Mouse (Mus musculus): ENCODE measurements around the gene Gm9. TPM values are rescaled to one million over a fixed set of nuclear protein-coding genes. Genes with fewer than 3 reads are reported as not detected.
"Not testable (repeated sequence)": the region's sequence is repeated elsewhere in the genome, so short reads cannot be mapped to it uniquely, and the experiment has no call there.

Gene Gm9
- not detected in 2 replicates for polyA plus RNA-seq (2012; rRNA removed)

GRCm38 (mm10) chrX:37210941-37211340, at the start of gene Gm9:
Gene Gm9, minus strand, starts transcription at chrX:37211041.
- no peaks in the 10 kb centered on the region for H3K4me1 ChIP-seq (ENCODE audit: control insufficient read depth, insufficient read depth, insufficient read length, low read length)
- H3K4me3 ChIP-seq (ENCODE audit: low read depth, low read length) = no peak within 1 kb of the TSS
- TF ChIP-seq POLR2A (IDR thresholded peaks at IDR 0.05; ENCODE audit: low read depth, low read length) = no peak
- TF ChIP-seq CTCF (IDR thresholded peaks at IDR 0.05; ENCODE audit: extremely low read depth, insufficient read length, insufficient replicate concordance, low read depth, low read length) = no peak
- WGBS = 88% methylated on average over 10 of the region's 10 CpGs
- no peaks in the 10 kb centered on the region for H3K27me3 ChIP-seq (ENCODE audit: control insufficient read depth, insufficient read depth, low read length)
- no peak within 1 kb of the TSS for H3K27ac ChIP-seq (ENCODE audit: insufficient read depth, low read depth, low read length)
- no peaks in the 10 kb centered on the region for H3K36me3 ChIP-seq (ENCODE audit: control insufficient read depth, insufficient read depth, low read length)

DNA sequence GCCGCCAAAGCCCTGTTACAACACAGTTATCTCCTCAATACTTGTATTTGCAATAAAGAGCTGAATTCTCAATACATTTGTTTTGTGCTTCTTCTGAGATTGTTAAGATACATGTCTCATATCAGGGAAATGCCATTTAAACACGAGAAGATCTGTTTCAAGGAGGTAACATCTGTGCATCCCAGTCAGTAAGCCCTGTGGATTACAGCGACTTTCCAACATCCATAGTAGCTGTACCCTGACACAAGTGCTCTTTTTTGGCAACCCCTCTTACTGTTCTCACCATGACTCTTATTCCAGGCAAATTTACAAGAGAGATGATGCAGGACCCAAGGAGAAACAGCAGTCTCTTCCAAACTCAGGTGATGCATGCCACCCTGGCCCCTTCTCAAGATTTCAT, 38.8 kb upstream of the Gm9 start, which contains the start of gene Rhox3a:
TSS of gene Rhox3a (plus strand) at position 301 of the 400 bp plus-strand sequence.
- H3K27ac ChIP-seq (ENCODE audit: insufficient read depth, low read depth, low read length); H3K36me3 ChIP-seq (ENCODE audit: control insufficient read depth, insufficient read depth, low read length); H3K4me1 ChIP-seq (ENCODE audit: control insufficient read depth, insufficient read depth, insufficient read length, low read length); H3K4me3 ChIP-seq (ENCODE audit: low read depth, low read length); H3K27me3 ChIP-seq (ENCODE audit: control insufficient read depth, insufficient read depth, low read length): not testable (repeated sequence)
- WGBS = 83% methylated on average over 1 of the region's 3 CpGs

DNA sequence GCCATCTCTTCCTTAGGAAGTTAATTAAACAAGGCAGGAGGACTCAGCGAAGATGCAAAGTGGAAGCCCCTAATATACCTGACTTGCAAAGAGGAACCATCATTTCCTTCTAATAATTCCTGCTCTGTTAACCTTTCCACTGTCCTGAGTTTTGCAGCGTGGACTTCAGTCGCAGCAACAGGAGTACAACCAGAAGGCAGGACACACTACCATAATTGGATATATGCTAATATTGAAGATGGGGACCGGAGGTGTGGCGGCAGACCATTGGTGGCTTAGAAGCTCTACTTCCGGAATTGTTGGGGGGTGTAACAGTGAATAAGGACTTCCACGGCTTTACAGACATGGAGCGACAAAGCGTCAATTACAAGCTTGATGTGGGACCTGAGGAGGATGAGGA, 33.8 kb upstream of the Gm9 start, which contains the start of gene Rhox2a:
TSS of gene Rhox2a (plus strand) at position 301 of the 400 bp plus-strand sequence.
- not testable (repeated sequence) for H3K27ac ChIP-seq (ENCODE audit: insufficient read depth, low read depth, low read length); H3K4me1 ChIP-seq (ENCODE audit: control insufficient read depth, insufficient read depth, insufficient read length, low read length); H3K27me3 ChIP-seq (ENCODE audit: control insufficient read depth, insufficient read depth, low read length); H3K4me3 ChIP-seq (ENCODE audit: low read depth, low read length); H3K36me3 ChIP-seq (ENCODE audit: control insufficient read depth, insufficient read depth, low read length)
- WGBS = 100% methylated on average over 2 of the region's 9 CpGs

DNA sequence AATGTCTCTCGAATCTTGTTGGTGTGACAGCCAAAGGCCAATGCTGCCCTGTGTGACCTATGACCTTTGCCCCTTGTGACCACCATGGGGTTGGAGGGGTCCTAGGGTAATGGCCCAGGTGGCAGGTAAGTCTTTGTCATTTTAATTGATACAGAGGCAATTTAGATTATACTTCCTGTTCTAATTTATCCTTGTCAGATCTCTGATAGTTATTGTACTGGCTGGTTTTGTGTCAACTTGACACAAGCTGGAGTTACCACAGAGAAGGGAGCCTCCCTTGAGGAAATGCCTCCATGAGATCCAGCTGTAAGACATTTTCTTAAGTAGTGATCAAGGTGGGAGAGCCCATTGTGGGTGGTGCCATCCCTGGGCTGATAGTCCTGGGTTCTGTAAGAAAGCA, 11.3 kb upstream of the Gm9 start, which contains the start of gene Rhox1:
TSS of gene Rhox1 (minus strand) at position 101 of the 400 bp plus-strand sequence.
- H3K4me3 ChIP-seq (ENCODE audit: low read depth, low read length); H3K36me3 ChIP-seq (ENCODE audit: control insufficient read depth, insufficient read depth, low read length); H3K27me3 ChIP-seq (ENCODE audit: control insufficient read depth, insufficient read depth, low read length); H3K4me1 ChIP-seq (ENCODE audit: control insufficient read depth, insufficient read depth, insufficient read length, low read length); H3K27ac ChIP-seq (ENCODE audit: insufficient read depth, low read depth, low read length): not testable (repeated sequence)
- WGBS = 61% methylated on average over 1 of the region's 1 CpGs

DNA sequence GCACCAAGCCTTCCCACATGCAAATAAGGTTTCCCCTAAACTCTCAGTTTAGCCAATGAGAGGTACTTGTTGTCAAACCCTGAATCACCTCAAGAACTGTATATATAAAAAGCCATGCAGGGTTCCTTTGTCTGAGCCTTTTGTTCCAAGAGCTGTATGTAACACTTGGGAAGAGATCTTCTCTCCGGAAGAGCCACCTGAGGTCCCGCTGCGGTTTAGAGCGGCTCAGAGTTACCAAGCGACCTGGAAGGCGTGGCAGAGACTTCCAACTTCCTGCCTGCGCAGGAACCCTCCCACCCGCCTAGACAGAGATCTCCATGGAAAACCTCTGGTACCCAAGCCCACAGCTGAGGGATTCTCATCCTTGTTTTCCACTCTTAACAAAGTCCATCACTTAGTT, 12.2 kb downstream of the Gm9 start:
- 49% methylated on average over 8 of the region's 8 CpGs for WGBS
- no peak overlapping the region for H3K4me3 ChIP-seq (ENCODE audit: low read depth, low read length)
- H3K4me1 ChIP-seq (ENCODE audit: control insufficient read depth, insufficient read depth, insufficient read length, low read length) = 0 out of 2 replicates have a peak, but pooled peaks cover 2% of the 10 kb centered on the region
- TF ChIP-seq POLR2A (IDR thresholded peaks at IDR 0.05; ENCODE audit: low read depth, low read length) (no peak), CTCF (IDR thresholded peaks at IDR 0.05; ENCODE audit: extremely low read depth, insufficient read length, insufficient replicate concordance, low read depth, low read length) (no peak)
- no peak overlapping the region for H3K27ac ChIP-seq (ENCODE audit: insufficient read depth, low read depth, low read length)
- H3K36me3 ChIP-seq (ENCODE audit: control insufficient read depth, insufficient read depth, low read length) = no peaks in the 10 kb centered on the region
- H3K27me3 ChIP-seq (ENCODE audit: control insufficient read depth, insufficient read depth, low read length) = no peaks in the 10 kb centered on the region

- H3K4me3 ChIP-seq (ENCODE audit: low read depth, low read length) = peak overlapping the region; percentile 99
- H3K27ac ChIP-seq (ENCODE audit: insufficient read depth, low read depth, low read length) = no peak overlapping the region
- 20% methylated on average over 28 of the region's 28 CpGs for WGBS
- TF ChIP-seq CTCF (IDR thresholded peaks at IDR 0.05; ENCODE audit: extremely low read depth, insufficient read length, insufficient replicate concordance, low read depth, low read length) (no peak), POLR2A (IDR thresholded peaks at IDR 0.05; ENCODE audit: low read depth, low read length) (no peak)
- no peaks in the 10 kb centered on the region for H3K4me1 ChIP-seq (ENCODE audit: control insufficient read depth, insufficient read depth, insufficient read length, low read length)
- H3K27me3 ChIP-seq (ENCODE audit: control insufficient read depth, insufficient read depth, low read length) = no peaks in the 10 kb centered on the region
- 0 out of 2 replicates have a peak, but pooled peaks cover 2% of the 10 kb centered on the region for H3K36me3 ChIP-seq (ENCODE audit: control insufficient read depth, insufficient read depth, low read length)
Measured at GRCm38 (mm10) chrX:37191744-37192379, 19.0 kb downstream of the Gm9 start.

DNA sequence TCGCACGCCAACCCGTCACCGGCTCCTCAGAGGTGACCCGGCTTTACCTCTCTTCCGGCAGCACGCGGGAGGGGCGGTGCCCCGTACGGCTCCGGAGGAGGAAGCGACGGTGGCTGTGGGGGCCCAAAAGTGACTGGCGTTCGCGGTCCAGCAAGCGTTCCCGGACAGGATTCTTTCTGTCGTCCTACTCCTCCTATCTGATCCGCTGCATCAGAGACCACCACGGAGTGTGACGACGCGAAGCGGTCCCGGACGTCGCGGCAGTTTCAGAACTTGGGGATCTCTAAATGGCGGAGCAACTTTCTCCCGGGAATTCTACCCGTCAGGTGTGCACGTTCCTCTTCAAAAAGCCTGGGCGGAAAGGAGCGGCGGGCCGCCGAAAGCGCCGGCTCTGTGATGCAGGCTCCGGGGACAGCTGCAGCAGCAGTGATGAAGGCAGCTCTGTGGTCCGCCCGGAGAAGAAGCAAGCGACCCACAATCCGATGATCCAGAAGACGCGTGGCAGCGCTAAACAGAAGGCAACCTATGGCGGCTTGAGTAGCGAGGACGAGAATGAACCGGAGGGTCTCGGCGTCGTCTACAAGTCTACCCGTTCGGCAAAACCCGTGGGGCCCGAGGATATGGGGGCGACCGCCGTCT, 19.6 kb downstream of the Gm9 start, which contains the start of the genes Ndufa1 and Rnf113a1:
TSS of gene Ndufa1 (minus strand) at position 59 of the 639 bp plus-strand sequence.
TSS of gene Rnf113a1 (plus strand) at position 141 of the 639 bp plus-strand sequence.
- H3K36me3 ChIP-seq (ENCODE audit: control insufficient read depth, insufficient read depth, low read length) = 0 out of 2 replicates have a peak, but pooled peaks cover 2% of the 10 kb centered on the region
- no peaks in the 10 kb centered on the region for H3K4me1 ChIP-seq (ENCODE audit: control insufficient read depth, insufficient read depth, insufficient read length, low read length)
- WGBS = 19% methylated on average over 63 of the region's 63 CpGs
- 0 out of 2 replicates have a peak within 1 kb of the TSS, but pooled peaks have one; percentile 5 for H3K27ac ChIP-seq (ENCODE audit: insufficient read depth, low read depth, low read length)
- no peaks in the 10 kb centered on the region for H3K27me3 ChIP-seq (ENCODE audit: control insufficient read depth, insufficient read depth, low read length)
- TF ChIP-seq POLR2A (IDR thresholded peaks at IDR 0.05; ENCODE audit: low read depth, low read length) (no peak), CTCF (IDR thresholded peaks at IDR 0.05; ENCODE audit: extremely low read depth, insufficient read length, insufficient replicate concordance, low read depth, low read length) (no peak)
- peak within 1 kb of the TSS; percentile 99 for H3K4me3 ChIP-seq (ENCODE audit: low read depth, low read length)

Data from small intestine, adult 2 months (tissue).